Mouse (Mus musculus) heart, embryonic 15.5 days (tissue): ENCODE data around the gene Bst1. TPM values are rescaled to one million over a fixed set of nuclear protein-coding genes. Genes with fewer than 3 reads are reported as not detected.

Source experiments
- ATAC-seq: fragments of 200-750 bp; cut with Nextera tagmentation; replicated peaks from 2 replicates; pipeline ENCODE4 v1.8.0; 2017; ENCODE audit warnings: low read depth, moderate TSS enrichment; ENCODE audit not compliant: insufficient number of reproducible peaks, insufficient read depth, low FRiP score
- H3K27ac ChIP-seq: fragments of 300-500 bp; sonication (generic); 2 replicates; pipeline ENCODE4 v1.5.1; 2015; ENCODE audit warnings: mild to moderate bottlenecking, inconsistent platforms
- H3K27me3 ChIP-seq: fragments of 300-500 bp; sonication (generic); 2 replicates; pipeline ENCODE4 v1.6.1; 2015; ENCODE audit warnings: inconsistent platforms
- H3K36me3 ChIP-seq: fragments of 300-500 bp; sonication (generic); 2 replicates; pipeline ENCODE4 v1.6.1; 2015; ENCODE audit warnings: mild to moderate bottlenecking, inconsistent platforms
- H3K4me1 ChIP-seq: fragments of 300-500 bp; sonication (generic); replicated peaks from 2 replicates; pipeline ENCODE4 v1.6.1; 2015; ENCODE audit warnings: inconsistent platforms
- H3K4me2 ChIP-seq: fragments of 300-500 bp; sonication (generic); 2 replicates; pipeline ENCODE4 v1.6.1; 2015; ENCODE audit warnings: inconsistent platforms, mild to moderate bottlenecking, moderate library complexity
- H3K4me3 ChIP-seq: fragments of 300-500 bp; sonication (generic); 2 replicates; pipeline ENCODE4 v1.5.1; 2015; ENCODE audit warnings: mild to moderate bottlenecking, inconsistent platforms
- H3K9ac ChIP-seq: fragments of 300-500 bp; sonication (generic); 2 replicates; pipeline ENCODE4 v1.6.1; 2015; ENCODE audit warnings: mild to moderate bottlenecking, inconsistent platforms
- H3K9me3 ChIP-seq: fragments of 300-500 bp; sonication (generic); replicated peaks from 2 replicates; pipeline ENCODE4 v1.6.1; 2016; ENCODE audit warnings: inconsistent platforms
- WGBS: fragments of 180-500 bp; shearing (Covaris S2); methylation state at CpG from one replicate; pipeline ENCODE4 v1.1.7; 2015; ENCODE audit warnings: mixed read lengths; 5-methylcytosine and 5-hydroxymethylcytosine counted together
- polyA plus RNA-seq: library from polyadenylated mRNA; unstranded; fragments of >200 nt; fragmentation: Nextera tagmentation; extraction: Ambion mirVana; gene quantifications from 2 replicates; pipeline ENCODE4 v1.2.1, GENCODE M21; 2015

The Bst1 gene
- 1.2 and 4.6 TPM in 2 replicates for polyA plus RNA-seq

GRCm38 (mm10) chr5:43818695-43819094, at the start of gene Bst1:
TSS of gene Bst1 (plus strand) at chr5:43818885.
- H3K27ac ChIP-seq = no peak within 1 kb of the TSS
- H3K27me3 ChIP-seq = no peaks in the 10 kb centered on the region
- H3K36me3 ChIP-seq = no peaks in the 10 kb centered on the region
- H3K9ac ChIP-seq = no peak within 1 kb of the TSS
- H3K9me3 ChIP-seq = no peaks in the 10 kb centered on the region
- H3K4me2 ChIP-seq = peak within 1 kb of the TSS; percentile 7; the same call in 1 of the 2 replicates
- H3K4me3 ChIP-seq = no peak within 1 kb of the TSS; the same call in 1 of the 2 replicates
- ATAC-seq = no peak
- 47% methylated on average over 12 of the region's 12 CpGs for WGBS
- H3K4me1 ChIP-seq = 0 out of 2 replicates have a peak, but pooled peaks cover 6% of the 10 kb centered on the region

- H3K4me1 ChIP-seq = peaks cover 4% of the 10 kb centered on the region
- H3K4me2 ChIP-seq = no peak overlapping the region
- ATAC-seq = no peak
- 75% methylated on average over 3 of the region's 3 CpGs for WGBS
- no peak overlapping the region for H3K27ac ChIP-seq
- H3K9me3 ChIP-seq = no peaks in the 10 kb centered on the region
- H3K36me3 ChIP-seq = peaks cover 29% of the 10 kb centered on the region
- H3K9ac ChIP-seq = no peak overlapping the region
- no peaks in the 10 kb centered on the region for H3K27me3 ChIP-seq
- no peak overlapping the region for H3K4me3 ChIP-seq
Observed at GRCm38 (mm10) chr5:43770618-43771354, 47.9 kb upstream of the Bst1 start.

- Histone ChIP-seq H3K9me3 (no peaks in the 10 kb centered on the region), H3K4me1 (peaks cover 8% of the 10 kb centered on the region), H3K9ac (no peak overlapping the region), H3K4me2 (no peak overlapping the region), H3K4me3 (no peak overlapping the region), H3K36me3 (peaks cover 27% of the 10 kb centered on the region), H3K27ac (no peak overlapping the region), H3K27me3 (no peaks in the 10 kb centered on the region)
- 80% methylated on average over 3 of the region's 3 CpGs for WGBS
- ATAC-seq = no peak
Observed at GRCm38 (mm10) chr5:43771555-43771954, 47.1 kb upstream of the Bst1 start.

GRCm38 (mm10) chr5:43776407-43776806, 42.3 kb upstream of the Bst1 start:
- H3K9ac ChIP-seq = no peak overlapping the region
- H3K27ac ChIP-seq = peak overlapping the region; percentile 41; the same call in 1 of the 2 replicates
- no peaks in the 10 kb centered on the region for H3K27me3 ChIP-seq
- H3K4me3 ChIP-seq = no peak overlapping the region
- no peak for ATAC-seq
- no peak overlapping the region for H3K4me2 ChIP-seq
- H3K36me3 ChIP-seq = no peaks in the 10 kb centered on the region
- H3K9me3 ChIP-seq = no peaks in the 10 kb centered on the region
- H3K4me1 ChIP-seq = peaks cover 22% of the 10 kb centered on the region

GRCm38 (mm10) chr5:43776993-43777392, 41.7 kb upstream of the Bst1 start:
- Histone ChIP-seq H3K36me3 (no peaks in the 10 kb centered on the region), H3K27ac (peak overlapping the region; percentile 41; the same call in 1 of the 2 replicates), H3K4me1 (peaks cover 22% of the 10 kb centered on the region), H3K9me3 (no peaks in the 10 kb centered on the region), H3K4me3 (no peak overlapping the region), H3K4me2 (no peak overlapping the region), H3K9ac (no peak overlapping the region), H3K27me3 (no peaks in the 10 kb centered on the region)
- WGBS = 14% methylated on average over 1 of the region's 1 CpGs
- no peak for ATAC-seq

- no peaks in the 10 kb centered on the region for H3K9me3 ChIP-seq
- peaks cover 26% of the 10 kb centered on the region for H3K4me1 ChIP-seq
- ATAC-seq = no peak
- H3K4me3 ChIP-seq = no peak overlapping the region
- H3K9ac ChIP-seq = no peak overlapping the region
- no peaks in the 10 kb centered on the region for H3K36me3 ChIP-seq
- no peaks in the 10 kb centered on the region for H3K27me3 ChIP-seq
- no peak overlapping the region for H3K4me2 ChIP-seq
- no peak overlapping the region for H3K27ac ChIP-seq
- 78% methylated on average over 3 of the region's 3 CpGs for WGBS
Observed at GRCm38 (mm10) chr5:43778583-43778982, 40.1 kb upstream of the Bst1 start.

- no peaks in the 10 kb centered on the region for H3K9me3 ChIP-seq
- H3K4me2 ChIP-seq = peak overlapping the region; percentile 79
- H3K4me1 ChIP-seq = peaks cover 19% of the 10 kb centered on the region
- H3K27me3 ChIP-seq = no peaks in the 10 kb centered on the region
- H3K27ac ChIP-seq = peak overlapping the region; percentile 92
- no peaks in the 10 kb centered on the region for H3K36me3 ChIP-seq
- peak overlapping the region; percentile 97 for H3K9ac ChIP-seq
- peak overlapping the region; percentile 94 for H3K4me3 ChIP-seq
- 0% methylated on average over 57 of the region's 61 CpGs for WGBS
- ATAC-seq = peak; percentile 66
Observed at GRCm38 (mm10) chr5:43781423-43781976, 37.2 kb upstream of the Bst1 start.

- H3K4me1 ChIP-seq = peaks cover 11% of the 10 kb centered on the region
- no peaks in the 10 kb centered on the region for H3K27me3 ChIP-seq
- H3K36me3 ChIP-seq = no peaks in the 10 kb centered on the region
- peak; percentile 89 for ATAC-seq
- peak overlapping the region; percentile 94 for H3K4me3 ChIP-seq
- peak overlapping the region; percentile 92 for H3K27ac ChIP-seq
- H3K9me3 ChIP-seq = no peaks in the 10 kb centered on the region
- WGBS = 5% methylated on average over 79 of the region's 82 CpGs
- H3K4me2 ChIP-seq = peak overlapping the region; percentile 79
- peak overlapping the region; percentile 97 for H3K9ac ChIP-seq
Observed at GRCm38 (mm10) chr5:43781977-43782930, 36.4 kb upstream of the Bst1 start.

- H3K9me3 ChIP-seq = no peaks in the 10 kb centered on the region
- H3K4me3 ChIP-seq = no peak overlapping the region
- H3K4me1 ChIP-seq = peaks cover 11% of the 10 kb centered on the region
- no peak overlapping the region for H3K9ac ChIP-seq
- H3K4me2 ChIP-seq = no peak overlapping the region
- no peak for ATAC-seq
- no peaks in the 10 kb centered on the region for H3K27me3 ChIP-seq
- H3K27ac ChIP-seq = no peak overlapping the region
- WGBS = 77% methylated on average over 2 of the region's 2 CpGs
- no peaks in the 10 kb centered on the region for H3K36me3 ChIP-seq
Observed at GRCm38 (mm10) chr5:43783996-43784395, 34.7 kb upstream of the Bst1 start.

GRCm38 (mm10) chr5:43786607-43787006, 32.1 kb upstream of the Bst1 start:
- Histone ChIP-seq H3K4me2 (no peak overlapping the region), H3K36me3 (no peaks in the 10 kb centered on the region), H3K27ac (no peak overlapping the region), H3K4me1 (peaks cover 4% of the 10 kb centered on the region), H3K4me3 (no peak overlapping the region), H3K9me3 (no peaks in the 10 kb centered on the region), H3K9ac (no peak overlapping the region), H3K27me3 (no peaks in the 10 kb centered on the region)
- no peak for ATAC-seq
- WGBS = 87% methylated on average over 4 of the region's 4 CpGs
